Mouse (Mus musculus) heart, adult 2 months (tissue): ENCODE results near the gene Caskin2. TPM values are rescaled to one million over a fixed set of nuclear protein-coding genes. Genes with fewer than 3 reads are reported as not detected.
A peak's percentile ranks its signal among the peaks of the same experiment; 100 is the strongest.

Source experiments
- DNase-seq, 2 experiments: peaks; one replicate each; pipeline ENCODE4 v3.0.0; 2021
- H3K27ac ChIP-seq: fragments of 200-600 bp; 2 replicates; pipeline ENCODE4 v1.8.1; 2022
- H3K27me3 ChIP-seq: fragments of 200-500 bp; 2 replicates; pipeline ENCODE4 v1.6.1; 2012; ENCODE audit warnings: mild to moderate bottlenecking, low read length, inconsistent platforms, mixed read lengths; ENCODE audit not compliant: control insufficient read depth, insufficient read depth
- H3K36me3 ChIP-seq: fragments of 200-500 bp; 2 replicates; pipeline ENCODE4 v1.6.1; 2012; ENCODE audit warnings: low read length, inconsistent platforms; ENCODE audit not compliant: control insufficient read depth, insufficient read depth
- H3K4me1 ChIP-seq: fragments of 200-500 bp; 2 replicates; pipeline ENCODE4 v1.6.1; 2011; ENCODE audit warnings: low read length; ENCODE audit not compliant: control insufficient read depth, insufficient read depth
- H3K4me3 ChIP-seq: fragments of 200-600 bp; 2 replicates; pipeline ENCODE4 v1.8.1; 2022
- H3K79me2 ChIP-seq: fragments of 200-500 bp; replicated peaks from 2 replicates; pipeline ENCODE4 v1.6.1; 2012; ENCODE audit warnings: mild to moderate bottlenecking, inconsistent platforms, low read length, moderate library complexity, mixed read lengths; ENCODE audit not compliant: control insufficient read depth, insufficient read depth
- H3K9ac ChIP-seq: fragments of 200-500 bp; 2 replicates; pipeline ENCODE4 v1.6.1; 2012; ENCODE audit warnings: low read depth, mild to moderate bottlenecking, control low read depth, inconsistent platforms, low read length, mixed read lengths
- CTCF ChIP-seq: fragments of 200-600 bp; IDR thresholded peaks from 2 replicates; pipeline ENCODE4 v1.8.1; 2022; ENCODE audit warnings: antibody characterized with exemption, mild to moderate bottlenecking, moderate library complexity
- EP300 ChIP-seq: fragments of 200-500 bp; IDR thresholded peaks from 2 replicates; pipeline ENCODE4 v1.6.1; 2011; ENCODE audit warnings: low read depth, low read length, control low read depth; ENCODE audit not compliant: insufficient read depth
- POLR2A ChIP-seq: fragments of 200-500 bp; IDR thresholded peaks from 2 replicates; pipeline ENCODE4 v1.6.1; 2011; ENCODE audit warnings: mild to moderate bottlenecking, low read depth, low read length, control low read depth; ENCODE audit not compliant: insufficient read depth
- WGBS: fragments of 180-500 bp; shearing (Covaris S2); methylation state at CpG from one replicate; pipeline ENCODE4 v1.1.7; 2018; 5-methylcytosine and 5-hydroxymethylcytosine counted together
- intact Hi-C: fragments of 180-260 bp; cut with DNase I; formaldehyde crosslinking; loops from one replicate; pipeline ENCODE4 v1.15.1; 2025
- polyA plus RNA-seq: library from polyadenylated mRNA; depleted of rRNA; stranded (reverse); fragments of >200 nt; gene quantifications from 2 replicates; pipeline ENCODE4 v1.2.3, GENCODE M21; 2012
- total RNA-seq, 2 experiments: library from RNA; stranded (reverse); gene quantifications; 2 replicates each; pipeline ENCODE4 v1.2.3; 2021

The Caskin2 gene
- total and polyA plus RNA-seq, 3 experiments = 38.5 to 43.8 (median 40.5) TPM

- intact Hi-C loops = loop anchor here (5.0 kb wide), 1 partner anchor 47 kb away; no protein-coding TSS in a partner anchor
- Histone ChIP-seq H3K79me2 (peaks cover 5% of the 10 kb centered on the region; the same call in 1 of the 2 replicates), H3K4me1 (peaks cover 12% of the 10 kb centered on the region), H3K4me3 (no peak overlapping the region), H3K36me3 (peaks cover 11% of the 10 kb centered on the region; the same call in 1 of the 2 replicates), H3K27ac (peak overlapping the region; percentile 97), H3K27me3 (no peaks in the 10 kb centered on the region), H3K9ac (0 out of 2 replicates have a peak overlapping the region, but pooled peaks have one; percentile 8)
- no peak for DNase-seq
- no peak for TF ChIP-seq CTCF
- no peak for TF ChIP-seq EP300
- TF ChIP-seq POLR2A = no peak
- WGBS = 44% methylated on average over 3 of the region's 3 CpGs
These were observed 44.5 kb downstream of the Caskin2 start for GRCm38 (mm10) chr11:115768896-115769295.

GRCm38 (mm10) chr11:115766981-115767380 is 46.5 kb downstream of the Caskin2 start:
- intact Hi-C loops = loop anchor here (5.0 kb wide), 1 partner anchor 45 kb away; no protein-coding TSS in a partner anchor
- 47% methylated on average over 8 of the region's 8 CpGs for WGBS
- no peak for DNase-seq
- no peak for TF ChIP-seq CTCF
- TF ChIP-seq EP300 = no peak
- TF ChIP-seq POLR2A = no peak
- peak overlapping the region; percentile 97 for H3K27ac ChIP-seq
- H3K36me3 ChIP-seq = peaks cover 11% of the 10 kb centered on the region; the same call in 1 of the 2 replicates
- peak overlapping the region; percentile 99 for H3K4me3 ChIP-seq
- H3K9ac ChIP-seq = peak overlapping the region; percentile 96
- no peaks in the 10 kb centered on the region for H3K27me3 ChIP-seq
- 0 out of 2 replicates have a peak, but pooled peaks cover 3% of the 10 kb centered on the region for H3K79me2 ChIP-seq
- H3K4me1 ChIP-seq = peaks cover 11% of the 10 kb centered on the region

GRCm38 (mm10) chr11:115766356-115766943 is 47.0 kb downstream of the Caskin2 start:
- H3K27ac ChIP-seq = peak overlapping the region; percentile 97
- 27% methylated on average over 13 of the region's 13 CpGs for WGBS
- H3K9ac ChIP-seq = peak overlapping the region; percentile 96
- peaks cover 11% of the 10 kb centered on the region; the same call in 1 of the 2 replicates for H3K36me3 ChIP-seq
- H3K4me1 ChIP-seq = peaks cover 11% of the 10 kb centered on the region
- H3K27me3 ChIP-seq = no peaks in the 10 kb centered on the region
- TF ChIP-seq CTCF (peak; percentile 39), POLR2A (0 out of 2 replicates have a peak, but pooled peaks have one; percentile 21), EP300 (0 out of 2 replicates have a peak, but pooled peaks have one; percentile 16)
- intact Hi-C loops = loop anchor here (5.0 kb wide), 1 partner anchor 44 kb away; no protein-coding TSS in a partner anchor
- H3K79me2 ChIP-seq = 0 out of 2 replicates have a peak, but pooled peaks cover 3% of the 10 kb centered on the region
- DNase-seq = peak; percentile 59 to 62
- H3K4me3 ChIP-seq = peak overlapping the region; percentile 99

- Histone ChIP-seq H3K36me3 (peaks cover 8% of the 10 kb centered on the region; the same call in 1 of the 2 replicates), H3K4me1 (peaks cover 11% of the 10 kb centered on the region), H3K9ac (peak overlapping the region; percentile 96), H3K27ac (peak overlapping the region; percentile 97), H3K79me2 (0 out of 2 replicates have a peak, but pooled peaks cover 3% of the 10 kb centered on the region), H3K27me3 (no peaks in the 10 kb centered on the region), H3K4me3 (peak overlapping the region; percentile 99)
- under 1% methylated on average over 34 of the region's 34 CpGs for WGBS
- DNase-seq = no peak
- TF ChIP-seq EP300 = no peak
- peak; percentile 46; the same call in 1 of the 2 replicates for TF ChIP-seq POLR2A
- TF ChIP-seq CTCF = peak; percentile 60
- intact Hi-C loops = loop anchor here (5.0 kb wide), 1 partner anchor 43 kb away; no protein-coding TSS in a partner anchor
These were observed 47.8 kb downstream of the Caskin2 start for GRCm38 (mm10) chr11:115765607-115766141.

GRCm38 (mm10) chr11:115765103-115765606 is 48.3 kb downstream of the Caskin2 start, which contains the start of gene Tmem94:
Gene Tmem94 (plus strand): TSS chr11:115765433.
- Histone ChIP-seq H3K9ac (peak within 1 kb of the TSS; percentile 96), H3K27ac (peak within 1 kb of the TSS; percentile 97), H3K27me3 (no peaks in the 10 kb centered on the region), H3K4me1 (peaks cover 8% of the 10 kb centered on the region), H3K79me2 (0 out of 2 replicates have a peak, but pooled peaks cover under 1% of the 10 kb centered on the region), H3K4me3 (peak within 1 kb of the TSS; percentile 99), H3K36me3 (peaks cover 3% of the 10 kb centered on the region; the same call in 1 of the 2 replicates)
- under 1% methylated on average over 32 of the region's 32 CpGs for WGBS
- TF ChIP-seq POLR2A = peak; percentile 69
- no peak for TF ChIP-seq EP300
- peak; percentile 96 for DNase-seq
- intact Hi-C loops = loop anchor here (5.0 kb wide), 1 partner anchor 43 kb away; no protein-coding TSS in a partner anchor
